Mouse (Mus musculus): ENCODE data around the gene Pex6.

The Pex6 gene

GRCm38 (mm10) chr17:46710959-46711597 lies at the start of gene Pex6:
TSS of gene Pex6 (plus strand) at chr17:46711463.
- peak; percentile 90 to 92 for DNase-seq (ENCODE audit: low spot score in 2 of 2)

GRCm38 (mm10) chr17:46661981-46662380 lies 49.3 kb upstream of the Pex6 start:
- no peak for DNase-seq (ENCODE audit: low spot score in 2 of 2)

GRCm38 (mm10) chr17:46662730-46663129 lies 48.5 kb upstream of the Pex6 start:
- DNase-seq (ENCODE audit: low spot score in 2 of 2) = no peak

- DNase-seq (ENCODE audit: low spot score in 2 of 2) = no peak
Measured at GRCm38 (mm10) chr17:46667712-46668111, 43.6 kb upstream of the Pex6 start.

- no peak for DNase-seq (ENCODE audit: low spot score in 2 of 2)
Measured at GRCm38 (mm10) chr17:46669911-46670310, 41.4 kb upstream of the Pex6 start.

- peak; percentile 88 to 92 for DNase-seq (ENCODE audit: low spot score in 2 of 2)
Measured at GRCm38 (mm10) chr17:46673850-46674529, 37.3 kb upstream of the Pex6 start, which contains the start of gene Rrp36. TSS of gene Rrp36 (minus strand) at chr17:46674352.

- DNase-seq (ENCODE audit: low spot score in 2 of 2) = no peak
Measured at GRCm38 (mm10) chr17:46674530-46675283, 36.6 kb upstream of the Pex6 start.

GRCm38 (mm10) chr17:46678416-46678815 lies 32.8 kb upstream of the Pex6 start, which contains the start of gene Mea1:
TSS of gene Mea1 (plus strand) at chr17:46678793.
- DNase-seq (ENCODE audit: low spot score in 2 of 2) = no peak

GRCm38 (mm10) chr17:46678911-46679310 lies 32.4 kb upstream of the Pex6 start:
- DNase-seq (ENCODE audit: low spot score in 2 of 2) = no peak

- DNase-seq (ENCODE audit: low spot score in 2 of 2) = peak in 1 of 2 experiments; percentile 24
Measured at GRCm38 (mm10) chr17:46679843-46680759, 31.2 kb upstream of the Pex6 start.

GRCm38 (mm10) chr17:46680760-46681373 lies 30.4 kb upstream of the Pex6 start, which contains the start of gene Klhdc3:
TSS of gene Klhdc3 (minus strand) at chr17:46680914.
- DNase-seq (ENCODE audit: low spot score in 2 of 2) = peak; percentile 93 to 95

GRCm38 (mm10) chr17:46681466-46682118 lies 29.7 kb upstream of the Pex6 start:
- DNase-seq (ENCODE audit: low spot score in 2 of 2) = no peak

- no peak for DNase-seq (ENCODE audit: low spot score in 2 of 2)
Measured at GRCm38 (mm10) chr17:46682654-46683389, 28.4 kb upstream of the Pex6 start.

- no peak for DNase-seq (ENCODE audit: low spot score in 2 of 2)
Measured at GRCm38 (mm10) chr17:46685913-46686312, 25.4 kb upstream of the Pex6 start.

GRCm38 (mm10) chr17:46690665-46691064 lies 20.6 kb upstream of the Pex6 start:
- no peak for DNase-seq (ENCODE audit: low spot score in 2 of 2)

GRCm38 (mm10) chr17:46691390-46691789 lies 19.9 kb upstream of the Pex6 start:
- DNase-seq (ENCODE audit: low spot score in 2 of 2) = no peak

- no peak for DNase-seq (ENCODE audit: low spot score in 2 of 2)
Measured at GRCm38 (mm10) chr17:46694517-46695063, 16.7 kb upstream of the Pex6 start.

GRCm38 (mm10) chr17:46698515-46698914 lies 12.7 kb upstream of the Pex6 start:
- DNase-seq (ENCODE audit: low spot score in 2 of 2) = no peak

GRCm38 (mm10) chr17:46699245-46699644 lies 12.0 kb upstream of the Pex6 start:
- no peak for DNase-seq (ENCODE audit: low spot score in 2 of 2)

All from frontal cortex, postnatal 36 days (tissue).